Mouse (Mus musculus) heart, embryonic 15.5 days (tissue): ENCODE data around the gene Socs3. TPM values are rescaled to one million over a fixed set of nuclear protein-coding genes. Genes with fewer than 3 reads are reported as not detected.

ENCODE experiments used
- ATAC-seq: fragments of 200-750 bp; cut with Nextera tagmentation; replicated peaks from 2 replicates; pipeline ENCODE4 v1.8.0; 2017; ENCODE audit warnings: low read depth, moderate TSS enrichment; ENCODE audit not compliant: insufficient number of reproducible peaks, insufficient read depth, low FRiP score
- H3K27ac ChIP-seq: fragments of 300-500 bp; sonication (generic); 2 replicates; pipeline ENCODE4 v1.5.1; 2015; ENCODE audit warnings: mild to moderate bottlenecking, inconsistent platforms
- H3K27me3 ChIP-seq: fragments of 300-500 bp; sonication (generic); 2 replicates; pipeline ENCODE4 v1.6.1; 2015; ENCODE audit warnings: inconsistent platforms
- H3K36me3 ChIP-seq: fragments of 300-500 bp; sonication (generic); 2 replicates; pipeline ENCODE4 v1.6.1; 2015; ENCODE audit warnings: mild to moderate bottlenecking, inconsistent platforms
- H3K4me1 ChIP-seq: fragments of 300-500 bp; sonication (generic); replicated peaks from 2 replicates; pipeline ENCODE4 v1.6.1; 2015; ENCODE audit warnings: inconsistent platforms
- H3K4me2 ChIP-seq: fragments of 300-500 bp; sonication (generic); 2 replicates; pipeline ENCODE4 v1.6.1; 2015; ENCODE audit warnings: inconsistent platforms, mild to moderate bottlenecking, moderate library complexity
- H3K4me3 ChIP-seq: fragments of 300-500 bp; sonication (generic); 2 replicates; pipeline ENCODE4 v1.5.1; 2015; ENCODE audit warnings: mild to moderate bottlenecking, inconsistent platforms
- H3K9ac ChIP-seq: fragments of 300-500 bp; sonication (generic); 2 replicates; pipeline ENCODE4 v1.6.1; 2015; ENCODE audit warnings: mild to moderate bottlenecking, inconsistent platforms
- H3K9me3 ChIP-seq: fragments of 300-500 bp; sonication (generic); replicated peaks from 2 replicates; pipeline ENCODE4 v1.6.1; 2016; ENCODE audit warnings: inconsistent platforms
- WGBS: fragments of 180-500 bp; shearing (Covaris S2); methylation state at CpG from one replicate; pipeline ENCODE4 v1.1.7; 2015; ENCODE audit warnings: mixed read lengths; 5-methylcytosine and 5-hydroxymethylcytosine counted together
- polyA plus RNA-seq: library from polyadenylated mRNA; unstranded; fragments of >200 nt; fragmentation: Nextera tagmentation; extraction: Ambion mirVana; gene quantifications from 2 replicates; pipeline ENCODE4 v1.2.1, GENCODE M21; 2015

Gene Socs3
- polyA plus RNA-seq, 1 experiment from 2014 or later, result 6.7 TPM

- 70% methylated on average over 10 of the region's 10 CpGs for WGBS
- Histone ChIP-seq H3K36me3 (no peaks in the 10 kb centered on the region), H3K9me3 (no peaks in the 10 kb centered on the region), H3K9ac (no peak overlapping the region), H3K4me3 (no peak overlapping the region), H3K27me3 (no peaks in the 10 kb centered on the region), H3K4me1 (peaks cover 20% of the 10 kb centered on the region), H3K27ac (no peak overlapping the region), H3K4me2 (no peak overlapping the region)
- ATAC-seq, result no peak
These were observed 22.8 kb downstream of the Socs3 start for GRCm38 (mm10) chr11:117946996-117947419.

- peaks cover 25% of the 10 kb centered on the region for H3K4me1 ChIP-seq
- no peaks in the 10 kb centered on the region for H3K9me3 ChIP-seq
- H3K27ac ChIP-seq, result no peak overlapping the region
- H3K4me2 ChIP-seq, result no peak overlapping the region
- H3K9ac ChIP-seq, result no peak overlapping the region
- no peak for ATAC-seq
- WGBS, result 80% methylated on average over 11 of the region's 11 CpGs
- no peaks in the 10 kb centered on the region; the same call in 1 of the 2 replicates for H3K27me3 ChIP-seq
- no peak overlapping the region for H3K4me3 ChIP-seq
- no peaks in the 10 kb centered on the region for H3K36me3 ChIP-seq
These were observed 23.5 kb downstream of the Socs3 start for GRCm38 (mm10) chr11:117946195-117946979.

- no peak overlapping the region for H3K4me2 ChIP-seq
- no peak overlapping the region for H3K9ac ChIP-seq
- no peaks in the 10 kb centered on the region for H3K9me3 ChIP-seq
- H3K4me3 ChIP-seq, result no peak overlapping the region
- peaks cover 28% of the 10 kb centered on the region for H3K4me1 ChIP-seq
- no peak for ATAC-seq
- no peak overlapping the region for H3K27ac ChIP-seq
- H3K36me3 ChIP-seq, result no peaks in the 10 kb centered on the region
- 18% methylated on average over 4 of the region's 4 CpGs for WGBS
- H3K27me3 ChIP-seq, result no peaks in the 10 kb centered on the region; the same call in 1 of the 2 replicates
These were observed 28.0 kb downstream of the Socs3 start for GRCm38 (mm10) chr11:117941848-117942247.

- H3K27ac ChIP-seq, result no peak overlapping the region
- no peaks in the 10 kb centered on the region for H3K9me3 ChIP-seq
- H3K27me3 ChIP-seq, result no peaks in the 10 kb centered on the region; the same call in 1 of the 2 replicates
- H3K4me1 ChIP-seq, result peaks cover 32% of the 10 kb centered on the region
- no peak overlapping the region for H3K4me2 ChIP-seq
- WGBS, result 88% methylated on average over 8 of the region's 8 CpGs
- H3K36me3 ChIP-seq, result no peaks in the 10 kb centered on the region
- H3K9ac ChIP-seq, result no peak overlapping the region
- no peak for ATAC-seq
- no peak overlapping the region for H3K4me3 ChIP-seq
These were observed 28.5 kb downstream of the Socs3 start for GRCm38 (mm10) chr11:117941325-117941834.

GRCm38 (mm10) chr11:117940881-117941280 lies 29.0 kb downstream of the Socs3 start:
- Histone ChIP-seq H3K27ac (no peak overlapping the region), H3K9ac (no peak overlapping the region), H3K27me3 (no peaks in the 10 kb centered on the region; the same call in 1 of the 2 replicates), H3K9me3 (no peaks in the 10 kb centered on the region), H3K4me3 (no peak overlapping the region), H3K36me3 (no peaks in the 10 kb centered on the region), H3K4me1 (peaks cover 37% of the 10 kb centered on the region), H3K4me2 (no peak overlapping the region)
- ATAC-seq, result no peak
- WGBS, result 91% methylated on average over 6 of the region's 6 CpGs

DNA sequence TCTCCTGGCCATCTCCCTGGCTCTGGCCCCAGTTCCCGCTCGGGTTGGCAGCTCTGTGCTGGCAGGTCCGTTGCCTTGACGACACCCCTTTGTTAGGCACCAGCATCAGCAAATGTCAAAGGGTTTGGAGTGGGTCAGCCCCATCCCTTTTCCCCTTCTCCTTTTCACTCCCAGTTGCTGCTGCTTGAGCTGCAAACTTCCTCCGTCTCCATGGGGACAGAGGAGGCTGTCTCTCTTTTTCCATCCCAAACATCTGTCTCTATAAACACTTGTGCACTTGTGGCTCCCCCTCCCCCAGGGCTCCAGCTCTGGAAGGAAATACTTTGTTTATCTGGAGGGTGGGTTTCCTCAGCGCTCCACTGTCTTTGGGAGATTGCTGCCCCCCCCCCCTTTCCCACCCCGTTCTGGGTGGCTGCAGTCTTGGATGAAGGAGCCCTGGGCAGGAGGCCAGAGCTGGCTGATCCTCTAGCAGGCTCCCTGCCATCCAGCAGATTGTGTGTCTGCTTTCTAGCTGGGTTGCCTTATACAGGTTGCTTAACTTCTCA lies 30.0 kb downstream of the Socs3 start:
- Histone ChIP-seq H3K4me1 (peaks cover 48% of the 10 kb centered on the region), H3K27ac (peak overlapping the region; percentile 60), H3K4me2 (0 out of 2 replicates have a peak overlapping the region, but pooled peaks have one; percentile 20), H3K9me3 (no peaks in the 10 kb centered on the region), H3K4me3 (no peak overlapping the region), H3K36me3 (no peaks in the 10 kb centered on the region), H3K9ac (no peak overlapping the region), H3K27me3 (no peaks in the 10 kb centered on the region; the same call in 1 of the 2 replicates)
- WGBS, result 14% methylated on average over 7 of the region's 7 CpGs
- ATAC-seq, result peak; percentile 71

GRCm38 (mm10) chr11:117939004-117939730 lies 30.7 kb downstream of the Socs3 start:
- no peak overlapping the region for H3K9ac ChIP-seq
- H3K27ac ChIP-seq, result peak overlapping the region; percentile 60
- H3K27me3 ChIP-seq, result no peaks in the 10 kb centered on the region; the same call in 1 of the 2 replicates
- H3K9me3 ChIP-seq, result no peaks in the 10 kb centered on the region
- H3K36me3 ChIP-seq, result no peaks in the 10 kb centered on the region
- no peak overlapping the region for H3K4me3 ChIP-seq
- 63% methylated on average over 4 of the region's 4 CpGs for WGBS
- H3K4me1 ChIP-seq, result peaks cover 54% of the 10 kb centered on the region
- ATAC-seq, result no peak
- H3K4me2 ChIP-seq, result 0 out of 2 replicates have a peak overlapping the region, but pooled peaks have one; percentile 20

DNA sequence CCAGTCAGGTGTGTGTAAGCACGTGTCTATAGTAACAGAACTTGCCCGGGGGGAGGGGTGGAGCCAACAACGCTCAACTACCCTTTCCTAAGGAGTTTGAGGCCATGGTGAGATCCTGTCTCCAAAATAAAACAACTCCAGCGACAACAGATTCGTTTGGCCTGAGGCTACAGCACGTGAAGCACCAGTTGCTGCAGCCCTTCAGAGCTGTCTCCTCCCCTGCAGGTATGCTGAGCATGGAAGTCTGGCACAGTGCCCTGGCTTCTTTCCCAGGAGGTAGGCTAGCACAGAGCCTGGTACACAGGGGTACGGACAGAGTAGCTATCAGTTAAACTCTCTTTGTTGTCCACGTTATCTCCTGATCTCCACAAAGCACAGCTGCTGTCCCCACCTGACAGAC lies 33.6 kb downstream of the Socs3 start:
- Histone ChIP-seq H3K4me3 (no peak overlapping the region), H3K4me2 (peak overlapping the region; percentile 28), H3K27ac (peak overlapping the region; percentile 68), H3K4me1 (peaks cover 70% of the 10 kb centered on the region), H3K9ac (no peak overlapping the region), H3K36me3 (no peaks in the 10 kb centered on the region), H3K27me3 (peaks cover 5% of the 10 kb centered on the region; the same call in 1 of the 2 replicates), H3K9me3 (no peaks in the 10 kb centered on the region)
- peak; percentile 47; the same call in 1 of the 2 replicates for ATAC-seq
- 18% methylated on average over 8 of the region's 8 CpGs for WGBS

GRCm38 (mm10) chr11:117935616-117936015 lies 34.2 kb downstream of the Socs3 start:
- Histone ChIP-seq H3K27ac (peak overlapping the region; percentile 68), H3K36me3 (no peaks in the 10 kb centered on the region), H3K4me3 (no peak overlapping the region), H3K9ac (no peak overlapping the region), H3K4me2 (peak overlapping the region; percentile 28), H3K4me1 (peaks cover 71% of the 10 kb centered on the region), H3K9me3 (no peaks in the 10 kb centered on the region), H3K27me3 (peaks cover 10% of the 10 kb centered on the region; the same call in 1 of the 2 replicates)
- no peak for ATAC-seq
- 57% methylated on average over 9 of the region's 9 CpGs for WGBS

- H3K27ac ChIP-seq, result peak overlapping the region; percentile 68
- H3K4me1 ChIP-seq, result peaks cover 65% of the 10 kb centered on the region
- no peak for ATAC-seq
- H3K4me3 ChIP-seq, result no peak overlapping the region
- H3K4me2 ChIP-seq, result no peak overlapping the region
- 65% methylated on average over 5 of the region's 5 CpGs for WGBS
- H3K9me3 ChIP-seq, result no peaks in the 10 kb centered on the region
- H3K36me3 ChIP-seq, result no peaks in the 10 kb centered on the region
- no peak overlapping the region for H3K9ac ChIP-seq
- H3K27me3 ChIP-seq, result peaks cover 18% of the 10 kb centered on the region
These were observed 35.1 kb downstream of the Socs3 start for GRCm38 (mm10) chr11:117934576-117935368.
